Mouse (Mus musculus): Measurements from ENCODE around the gene Car4. TPM values are rescaled to one million over a fixed set of nuclear protein-coding genes. Genes with fewer than 3 reads are reported as not detected.

Car4 gene
- polyA plus RNA-seq, 1 experiment from 2014 or later: 13.0 TPM

DNA sequence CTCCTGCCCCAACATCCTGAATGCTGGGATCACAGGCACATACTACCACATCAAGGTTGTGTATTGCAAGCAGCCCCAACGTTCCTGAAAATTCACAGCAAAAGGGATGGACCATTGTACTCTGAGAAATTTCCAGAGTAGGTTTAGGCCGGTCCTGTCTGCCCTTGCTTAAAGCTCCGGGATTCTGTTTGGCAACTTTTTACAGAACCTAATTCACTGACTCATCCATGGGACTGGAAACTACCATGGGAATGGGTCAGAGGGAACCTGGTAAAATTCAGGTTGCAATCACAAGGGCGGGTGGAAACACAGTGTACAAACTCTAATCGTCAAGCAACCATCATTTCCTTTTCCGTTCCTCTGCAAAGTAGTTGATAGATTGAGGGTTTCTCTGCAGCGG lies 37.6 kb upstream of the Car4 start:
- Histone ChIP-seq H3K27ac (ENCODE audit: low read depth, low read length) (no peak overlapping the region), H3K9ac (ENCODE audit: low read depth, low read length) (no peak overlapping the region), H3K36me3 (ENCODE audit: control insufficient read depth, insufficient read depth, low read length) (no peaks in the 10 kb centered on the region), H3K9me3 (ENCODE audit: control insufficient read depth, low read length) (no peaks in the 10 kb centered on the region), H3K4me2 (no peak overlapping the region), H3K27me3 (replicated peaks; ENCODE audit: control insufficient read depth, insufficient read depth, low read length) (no peaks in the 10 kb centered on the region), H3K4me3 (ENCODE audit: low read depth, low read length) (no peak overlapping the region), H3K4me1 (replicated peaks; ENCODE audit: control insufficient read depth, insufficient read depth, low read length) (peaks cover 5% of the 10 kb centered on the region)
- DNase-seq (ENCODE audit: low spot score) (no peak), ATAC-seq (replicated peaks; ENCODE audit: low FRiP score) (no peak)
- WGBS: 57% methylated on average over 7 of the region's 7 CpGs

DNA sequence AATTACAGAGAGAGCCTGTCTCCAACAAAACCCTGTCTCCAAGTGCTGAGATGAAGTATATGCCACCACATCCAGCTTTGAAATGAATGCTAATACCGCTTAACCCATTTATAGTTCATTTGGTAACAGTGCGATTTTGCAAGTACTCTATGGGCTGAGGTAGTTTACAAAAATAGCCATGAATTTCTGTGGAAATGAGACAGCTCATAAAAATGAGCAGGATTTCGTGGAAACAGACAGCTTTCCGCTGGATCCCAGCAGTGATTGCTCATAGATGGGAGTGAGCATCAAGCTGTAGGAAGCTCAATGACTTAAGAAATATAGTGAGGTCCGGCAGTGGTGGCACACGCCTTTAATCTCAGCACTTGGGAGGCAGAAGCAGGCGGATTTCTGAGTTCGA lies 36.6 kb upstream of the Car4 start:
- no peak overlapping the region for H3K4me2 ChIP-seq
- H3K9me3 ChIP-seq (ENCODE audit: control insufficient read depth, low read length): no peaks in the 10 kb centered on the region
- ATAC-seq (replicated peaks; ENCODE audit: low FRiP score) (no peak), DNase-seq (ENCODE audit: low spot score) (no peak)
- WGBS: 80% methylated on average over 8 of the region's 8 CpGs
- H3K36me3 ChIP-seq (ENCODE audit: control insufficient read depth, insufficient read depth, low read length): no peaks in the 10 kb centered on the region
- H3K4me1 ChIP-seq (replicated peaks; ENCODE audit: control insufficient read depth, insufficient read depth, low read length): peaks cover 5% of the 10 kb centered on the region
- H3K27me3 ChIP-seq (replicated peaks; ENCODE audit: control insufficient read depth, insufficient read depth, low read length): no peaks in the 10 kb centered on the region
- H3K9ac ChIP-seq (ENCODE audit: low read depth, low read length): no peak overlapping the region
- no peak overlapping the region for H3K27ac ChIP-seq (ENCODE audit: low read depth, low read length)
- no peak overlapping the region for H3K4me3 ChIP-seq (ENCODE audit: low read depth, low read length)

DNA sequence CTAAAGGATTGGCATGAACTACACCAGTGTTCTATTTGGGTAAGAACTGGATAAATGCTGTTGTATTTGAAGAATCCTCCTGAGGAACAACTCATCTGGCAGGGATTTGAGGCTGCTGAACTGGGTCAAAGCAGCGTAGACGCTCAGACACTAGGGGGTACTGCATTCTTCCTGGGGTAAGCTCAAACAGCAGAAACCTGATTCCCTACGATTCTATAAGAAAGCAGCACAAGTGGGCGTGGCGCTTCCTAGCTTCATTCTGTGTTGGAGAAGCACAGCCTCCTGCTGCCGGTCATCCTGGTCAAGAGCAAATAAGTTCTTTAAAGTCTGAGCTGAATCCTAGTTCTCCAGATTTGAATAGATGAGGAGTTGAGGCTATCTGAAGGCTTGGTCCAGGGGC lies 25.3 kb upstream of the Car4 start:
- H3K4me1 ChIP-seq (replicated peaks; ENCODE audit: control insufficient read depth, insufficient read depth, low read length): no peaks in the 10 kb centered on the region
- H3K9me3 ChIP-seq (ENCODE audit: control insufficient read depth, low read length): no peaks in the 10 kb centered on the region
- no peak overlapping the region for H3K4me3 ChIP-seq (ENCODE audit: low read depth, low read length)
- 17% methylated on average over 6 of the region's 6 CpGs for WGBS
- no peaks in the 10 kb centered on the region for H3K36me3 ChIP-seq (ENCODE audit: control insufficient read depth, insufficient read depth, low read length)
- ATAC-seq (replicated peaks; ENCODE audit: low FRiP score) (no peak), DNase-seq (ENCODE audit: low spot score) (no peak)
- H3K27me3 ChIP-seq (replicated peaks; ENCODE audit: control insufficient read depth, insufficient read depth, low read length): no peaks in the 10 kb centered on the region
- H3K4me2 ChIP-seq: no peak overlapping the region
- H3K27ac ChIP-seq (ENCODE audit: low read depth, low read length): no peak overlapping the region
- H3K9ac ChIP-seq (ENCODE audit: low read depth, low read length): no peak overlapping the region

DNA sequence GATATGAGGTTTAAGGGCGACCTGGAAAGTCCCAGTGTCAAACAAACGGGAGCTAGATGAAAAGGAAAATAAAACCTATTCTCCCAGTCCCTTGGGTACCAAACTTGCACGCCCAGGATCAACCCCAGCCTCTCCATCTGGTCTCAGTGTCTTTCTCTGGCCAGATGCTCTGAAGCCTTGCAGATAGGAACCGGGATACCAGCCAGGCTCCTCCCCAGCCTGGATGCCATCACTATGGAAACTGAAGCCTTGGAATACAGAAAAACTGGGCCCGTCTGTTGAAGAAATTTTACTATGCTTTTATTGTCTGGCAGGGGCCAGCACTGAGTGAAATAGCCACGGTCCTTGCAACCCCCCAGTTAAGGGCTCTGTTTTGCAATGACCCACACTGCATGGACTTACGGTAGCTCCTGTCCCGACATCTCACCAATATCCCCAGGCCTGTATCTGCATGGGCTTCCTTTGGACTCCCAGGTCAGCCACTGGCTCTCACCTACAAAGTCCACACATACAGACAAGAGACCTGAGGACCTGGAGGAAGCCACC lies 18.0 kb upstream of the Car4 start:
- H3K27ac ChIP-seq (ENCODE audit: low read depth, low read length): no peak overlapping the region
- H3K4me1 ChIP-seq (replicated peaks; ENCODE audit: control insufficient read depth, insufficient read depth, low read length): no peaks in the 10 kb centered on the region
- 62% methylated on average over 8 of the region's 8 CpGs for WGBS
- no peak for DNase-seq (ENCODE audit: low spot score)
- no peak overlapping the region for H3K4me2 ChIP-seq
- H3K27me3 ChIP-seq (replicated peaks; ENCODE audit: control insufficient read depth, insufficient read depth, low read length): peaks cover 11% of the 10 kb centered on the region
- no peak overlapping the region for H3K4me3 ChIP-seq (ENCODE audit: low read depth, low read length)
- no peak for ATAC-seq (replicated peaks; ENCODE audit: low FRiP score)
- no peaks in the 10 kb centered on the region for H3K36me3 ChIP-seq (ENCODE audit: control insufficient read depth, insufficient read depth, low read length)
- no peaks in the 10 kb centered on the region for H3K9me3 ChIP-seq (ENCODE audit: control insufficient read depth, low read length)
- H3K9ac ChIP-seq (ENCODE audit: low read depth, low read length): no peak overlapping the region

DNA sequence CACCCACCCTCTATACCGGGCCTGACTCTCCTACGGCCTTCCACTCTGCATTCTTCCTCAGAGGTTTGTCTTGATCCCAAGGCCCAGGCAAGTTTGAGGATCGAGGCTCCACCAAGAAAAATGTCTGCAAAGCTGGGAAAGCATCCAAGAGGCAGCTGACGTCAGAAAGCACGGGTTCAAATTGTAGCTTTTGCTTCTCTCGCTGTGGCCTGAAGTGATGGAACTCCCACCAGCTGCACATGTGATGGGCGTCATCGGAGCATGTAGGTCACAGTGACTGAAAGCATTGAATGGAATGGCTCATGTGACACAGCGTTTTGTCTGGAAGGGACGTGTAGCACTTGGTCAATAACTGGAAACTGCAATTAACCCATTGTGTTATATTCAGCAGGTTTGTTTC lies 17.4 kb upstream of the Car4 start:
- no peak for DNase-seq (ENCODE audit: low spot score)
- no peaks in the 10 kb centered on the region for H3K9me3 ChIP-seq (ENCODE audit: control insufficient read depth, low read length)
- no peak overlapping the region for H3K27ac ChIP-seq (ENCODE audit: low read depth, low read length)
- no peak overlapping the region for H3K4me2 ChIP-seq
- H3K36me3 ChIP-seq (ENCODE audit: control insufficient read depth, insufficient read depth, low read length): no peaks in the 10 kb centered on the region
- 74% methylated on average over 10 of the region's 10 CpGs for WGBS
- H3K27me3 ChIP-seq (replicated peaks; ENCODE audit: control insufficient read depth, insufficient read depth, low read length): peaks cover 16% of the 10 kb centered on the region
- no peak for ATAC-seq (replicated peaks; ENCODE audit: low FRiP score)
- H3K4me3 ChIP-seq (ENCODE audit: low read depth, low read length): no peak overlapping the region
- H3K9ac ChIP-seq (ENCODE audit: low read depth, low read length): no peak overlapping the region
- H3K4me1 ChIP-seq (replicated peaks; ENCODE audit: control insufficient read depth, insufficient read depth, low read length): no peaks in the 10 kb centered on the region

DNA sequence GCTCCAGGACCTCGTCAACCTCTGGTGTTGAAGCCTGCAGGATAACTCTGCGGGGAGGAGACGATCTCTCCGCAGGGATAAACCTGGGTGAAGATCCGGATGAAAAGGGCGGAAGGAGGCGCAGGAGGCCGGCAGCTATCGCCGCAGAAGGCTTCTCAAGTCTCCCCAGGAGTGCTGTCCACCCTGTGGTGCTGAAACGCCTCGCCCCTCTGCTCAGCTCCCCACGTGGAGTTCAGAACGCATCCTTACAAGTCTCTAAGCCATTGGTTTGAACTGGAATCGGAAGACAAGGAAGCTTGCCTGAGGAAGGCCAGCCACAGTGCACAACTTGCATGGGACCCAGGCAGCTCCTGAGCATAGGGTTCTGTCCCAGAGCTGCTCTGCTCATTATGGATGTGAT lies 13.6 kb upstream of the Car4 start:
- WGBS: under 1% methylated on average over 15 of the region's 15 CpGs
- Histone ChIP-seq H3K4me3 (ENCODE audit: low read depth, low read length) (peak overlapping the region; percentile 22), H3K9me3 (ENCODE audit: control insufficient read depth, low read length) (no peaks in the 10 kb centered on the region), H3K4me1 (replicated peaks; ENCODE audit: control insufficient read depth, insufficient read depth, low read length) (no peaks in the 10 kb centered on the region; the same call in 1 of the 2 replicates), H3K4me2 (peak overlapping the region; percentile 47), H3K27me3 (replicated peaks; ENCODE audit: control insufficient read depth, insufficient read depth, low read length) (peaks cover 24% of the 10 kb centered on the region), H3K9ac (ENCODE audit: low read depth, low read length) (no peak overlapping the region), H3K36me3 (ENCODE audit: control insufficient read depth, insufficient read depth, low read length) (no peaks in the 10 kb centered on the region), H3K27ac (ENCODE audit: low read depth, low read length) (peak overlapping the region; percentile 28; the same call in 1 of the 2 replicates)
- no peak for ATAC-seq (replicated peaks; ENCODE audit: low FRiP score)
- DNase-seq (ENCODE audit: low spot score): peak; percentile 78

DNA sequence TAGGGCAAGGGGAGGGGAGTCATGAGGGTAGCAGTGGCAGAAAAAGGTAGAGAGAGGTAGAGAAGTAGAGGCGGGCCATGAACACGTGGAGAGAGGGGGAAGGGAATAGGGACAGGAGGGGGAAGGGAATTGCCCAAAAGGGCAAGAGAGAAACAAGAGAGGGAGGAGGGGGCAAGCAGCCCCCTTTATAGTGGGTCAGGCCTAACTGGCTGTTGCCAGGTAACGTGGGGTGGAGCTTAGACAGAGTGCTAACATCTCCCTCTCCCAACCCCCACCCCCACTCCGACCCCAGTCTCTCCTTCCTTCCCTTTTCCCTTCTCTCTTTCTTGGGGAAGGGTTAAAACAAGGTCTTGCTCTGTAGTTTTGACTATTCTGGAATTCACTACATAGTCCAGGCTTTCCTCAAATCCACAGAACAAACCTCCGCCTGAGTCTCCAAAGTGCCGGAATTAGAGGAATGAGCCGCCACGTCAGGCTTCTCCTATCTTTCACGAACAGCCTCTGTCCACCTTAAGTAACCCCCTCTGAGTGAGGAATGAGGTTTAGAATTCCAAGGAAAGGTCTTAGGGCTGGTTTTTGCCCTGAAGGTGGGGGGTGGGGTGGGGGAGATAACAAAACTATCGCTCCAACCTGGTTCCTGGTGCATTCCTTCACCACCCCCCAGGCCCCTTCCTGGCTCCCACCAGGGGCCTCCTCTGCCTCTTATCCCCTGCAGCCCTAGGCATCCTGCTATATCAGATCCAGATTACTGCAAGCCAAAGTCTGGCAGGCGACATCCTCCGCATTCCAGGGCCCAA lies 12.7 kb upstream of the Car4 start:
- Histone ChIP-seq H3K4me3 (ENCODE audit: low read depth, low read length) (0 out of 2 replicates have a peak overlapping the region, but pooled peaks have one; percentile 1), H3K27ac (ENCODE audit: low read depth, low read length) (peak overlapping the region; percentile 28; the same call in 1 of the 2 replicates), H3K36me3 (ENCODE audit: control insufficient read depth, insufficient read depth, low read length) (no peaks in the 10 kb centered on the region), H3K4me2 (peak overlapping the region; percentile 47), H3K4me1 (replicated peaks; ENCODE audit: control insufficient read depth, insufficient read depth, low read length) (no peaks in the 10 kb centered on the region; the same call in 1 of the 2 replicates), H3K9me3 (ENCODE audit: control insufficient read depth, low read length) (no peaks in the 10 kb centered on the region), H3K9ac (ENCODE audit: low read depth, low read length) (no peak overlapping the region), H3K27me3 (replicated peaks; ENCODE audit: control insufficient read depth, insufficient read depth, low read length) (peaks cover 24% of the 10 kb centered on the region)
- DNase-seq (ENCODE audit: low spot score) (no peak), ATAC-seq (replicated peaks; ENCODE audit: low FRiP score) (peak; percentile 39; the same call in 1 of the 2 replicates)
- 5% methylated on average over 12 of the region's 12 CpGs for WGBS

DNA sequence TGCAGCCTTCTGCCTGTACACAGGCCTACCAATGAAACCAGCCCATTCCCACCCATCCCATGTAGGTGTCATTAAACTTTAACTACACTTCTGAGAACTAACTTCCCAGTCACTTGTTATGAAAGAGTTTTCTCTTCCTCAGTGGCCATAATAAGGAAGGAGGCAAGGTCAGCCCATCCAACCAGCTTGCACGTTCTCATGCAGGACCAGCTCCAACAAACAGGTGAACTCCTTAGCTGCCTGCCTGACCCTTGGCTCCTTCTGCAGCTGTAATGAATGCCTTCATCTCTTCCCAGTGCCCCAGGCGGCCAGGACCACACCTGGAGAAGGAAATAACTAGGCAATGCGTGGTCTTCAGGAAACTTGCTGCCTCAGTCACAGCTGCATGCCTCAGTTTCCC lies 11.7 kb upstream of the Car4 start:
- H3K27me3 ChIP-seq (replicated peaks; ENCODE audit: control insufficient read depth, insufficient read depth, low read length): peaks cover 24% of the 10 kb centered on the region
- H3K4me3 ChIP-seq (ENCODE audit: low read depth, low read length): no peak overlapping the region
- no peak for DNase-seq (ENCODE audit: low spot score)

DNA sequence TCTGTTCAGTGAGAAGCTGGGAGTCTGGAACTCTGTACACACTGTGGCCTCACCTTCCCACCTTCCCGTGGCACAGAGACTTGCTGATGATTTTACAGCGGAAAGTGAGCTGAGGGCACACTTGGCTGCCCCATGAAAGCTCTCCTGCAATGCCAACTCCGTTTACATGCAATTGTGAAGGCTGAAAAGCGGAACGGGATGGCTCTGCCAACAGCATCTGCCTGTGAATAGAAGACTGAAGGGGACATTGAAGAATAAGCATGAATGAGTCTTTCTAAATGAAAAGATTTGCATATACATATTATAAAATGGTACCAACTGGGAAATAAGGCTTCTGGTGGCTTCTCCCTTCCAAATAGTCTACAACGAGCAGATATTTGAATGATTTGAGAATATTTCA lies 10.4 kb upstream of the Car4 start:
- H3K4me2 ChIP-seq: no peak overlapping the region
- no peak for ATAC-seq (replicated peaks; ENCODE audit: low FRiP score)
- no peaks in the 10 kb centered on the region for H3K36me3 ChIP-seq (ENCODE audit: control insufficient read depth, insufficient read depth, low read length)
- peaks cover 24% of the 10 kb centered on the region for H3K27me3 ChIP-seq (replicated peaks; ENCODE audit: control insufficient read depth, insufficient read depth, low read length)
- DNase-seq (ENCODE audit: low spot score): no peak
- H3K9me3 ChIP-seq (ENCODE audit: control insufficient read depth, low read length): no peaks in the 10 kb centered on the region
- 78% methylated on average over 6 of the region's 6 CpGs for WGBS
- no peak overlapping the region for H3K9ac ChIP-seq (ENCODE audit: low read depth, low read length)
- H3K4me3 ChIP-seq (ENCODE audit: low read depth, low read length): no peak overlapping the region
- H3K27ac ChIP-seq (ENCODE audit: low read depth, low read length): no peak overlapping the region
- H3K4me1 ChIP-seq (replicated peaks; ENCODE audit: control insufficient read depth, insufficient read depth, low read length): no peaks in the 10 kb centered on the region; the same call in 1 of the 2 replicates

More for the DNA sequence above, 11.7 kb upstream of the Car4 start:
- H3K4me1 ChIP-seq (replicated peaks; ENCODE audit: control insufficient read depth, insufficient read depth, low read length): no peaks in the 10 kb centered on the region; the same call in 1 of the 2 replicates
- H3K9me3 ChIP-seq (ENCODE audit: control insufficient read depth, low read length): no peaks in the 10 kb centered on the region
- no peak for ATAC-seq (replicated peaks; ENCODE audit: low FRiP score)
- H3K9ac ChIP-seq (ENCODE audit: low read depth, low read length): no peak overlapping the region
- H3K36me3 ChIP-seq (ENCODE audit: control insufficient read depth, insufficient read depth, low read length): no peaks in the 10 kb centered on the region
- WGBS: 40% methylated on average over 3 of the region's 3 CpGs
- no peak overlapping the region for H3K4me2 ChIP-seq
- no peak overlapping the region for H3K27ac ChIP-seq (ENCODE audit: low read depth, low read length)

Data from liver, embryonic 11.5 days (tissue).